Mouse (Mus musculus) adrenal gland (tissue): Measurements from ENCODE around the gene Blm.

ENCODE experiments used
- intact Hi-C: fragments of 180-260 bp; cut with DNase I; formaldehyde crosslinking; loops from one replicate; pipeline ENCODE4 v1.15.1; 2025

Blm gene

GRCm38 (mm10) chr7:80440685-80441084 lies 94.2 kb downstream of the Blm start:
- intact Hi-C loops: no loop called here

GRCm38 (mm10) chr7:80439789-80440488 lies 95.0 kb downstream of the Blm start:
- intact Hi-C loops: no loop called here

GRCm38 (mm10) chr7:80439032-80439760 lies 95.7 kb downstream of the Blm start:
- intact Hi-C loops: no loop called here

- intact Hi-C loops: no loop called here
Observed at GRCm38 (mm10) chr7:80436571-80436970, 98.3 kb downstream of the Blm start.

- intact Hi-C loops: no loop called here
Observed at GRCm38 (mm10) chr7:80435594-80435993, 99.3 kb downstream of the Blm start.

GRCm38 (mm10) chr7:80429661-80430060 lies 105.3 kb downstream of the Blm start:
- intact Hi-C loops: no loop called here

- intact Hi-C loops: no loop called here
Observed at GRCm38 (mm10) chr7:80427730-80428129, 107.2 kb downstream of the Blm start.

GRCm38 (mm10) chr7:80426363-80426762 lies 108.6 kb downstream of the Blm start:
- intact Hi-C loops: no loop called here

GRCm38 (mm10) chr7:80424722-80425121 lies 110.2 kb downstream of the Blm start:
- intact Hi-C loops: no loop called here

GRCm38 (mm10) chr7:80422759-80423480 lies 112.0 kb downstream of the Blm start:
- intact Hi-C loops: no loop called here

GRCm38 (mm10) chr7:80421576-80421975 lies 113.3 kb downstream of the Blm start:
- intact Hi-C loops: no loop called here

GRCm38 (mm10) chr7:80420586-80420985 lies 114.3 kb downstream of the Blm start:
- intact Hi-C loops: no loop called here

- intact Hi-C loops: no loop called here
Observed at GRCm38 (mm10) chr7:80419278-80419677, 115.6 kb downstream of the Blm start.

GRCm38 (mm10) chr7:80418036-80418435 lies 116.9 kb downstream of the Blm start:
- intact Hi-C loops: no loop called here

- intact Hi-C loops: no loop called here
Observed at GRCm38 (mm10) chr7:80417601-80418000, 117.3 kb downstream of the Blm start.

- intact Hi-C loops: no loop called here
Observed at GRCm38 (mm10) chr7:80416969-80417368, 118.0 kb downstream of the Blm start.

GRCm38 (mm10) chr7:80414303-80414855 lies 120.5 kb downstream of the Blm start:
- intact Hi-C loops: no loop called here

GRCm38 (mm10) chr7:80413512-80414302 lies 121.2 kb downstream of the Blm start:
- intact Hi-C loops: no loop called here

GRCm38 (mm10) chr7:80412781-80413180 lies 122.1 kb downstream of the Blm start:
- intact Hi-C loops: no loop called here

- intact Hi-C loops: no loop called here
Observed at GRCm38 (mm10) chr7:80412279-80412678, 122.6 kb downstream of the Blm start.

GRCm38 (mm10) chr7:80410380-80410779 lies 124.5 kb downstream of the Blm start:
- intact Hi-C loops: no loop called here
